Mouse (Mus musculus): ENCODE data around the gene Mapkbp1. TPM values are rescaled to one million over a fixed set of nuclear protein-coding genes. Genes with fewer than 3 reads are reported as not detected.

Mapkbp1 gene
- polyA plus RNA-seq, 1 experiment from 2014 or later: 3.7 TPM

DNA sequence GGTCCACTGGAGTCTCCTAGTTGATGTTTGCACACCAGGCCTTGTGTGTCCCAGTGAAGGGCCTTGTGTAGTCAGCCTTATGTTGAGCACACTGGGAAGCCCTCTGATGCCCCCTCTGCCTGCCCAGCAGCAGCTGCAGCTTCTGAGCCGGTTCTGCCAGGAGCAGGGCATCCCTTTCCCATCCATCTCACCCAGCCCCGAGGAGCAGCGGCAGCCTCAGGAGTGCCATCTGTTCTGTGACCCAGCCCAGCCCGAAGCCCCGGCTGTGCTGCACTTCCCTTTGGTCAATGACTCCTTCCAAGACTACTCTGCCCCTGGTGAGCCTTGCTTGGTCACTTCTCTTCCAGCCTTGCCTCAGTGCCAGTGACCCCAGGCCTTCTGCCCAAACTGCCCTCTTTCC is 68.5 kb downstream of the Mapkbp1 start:
- H3K27me3 ChIP-seq (ENCODE audit: control insufficient read depth, insufficient read depth, low read length): no peaks in the 10 kb centered on the region
- H3K4me3 ChIP-seq (ENCODE audit: low read depth, low read length): no peak overlapping the region
- peaks cover 24% of the 10 kb centered on the region for H3K36me3 ChIP-seq (ENCODE audit: control insufficient read depth, insufficient read depth, low read length)
- H3K4me2 ChIP-seq (ENCODE audit: low read depth): no peak overlapping the region
- DNase-seq (ENCODE audit: low spot score): no peak
- no peaks in the 10 kb centered on the region for H3K9me3 ChIP-seq (ENCODE audit: control insufficient read depth, low read length)
- H3K9ac ChIP-seq (ENCODE audit: low read length): no peak overlapping the region
- H3K27ac ChIP-seq (ENCODE audit: low read depth, low read length): no peak overlapping the region
- ATAC-seq (ENCODE audit: insufficient read depth, low FRiP score, low TSS enrichment): no peak
- WGBS: 83% methylated on average over 5 of the region's 5 CpGs
- H3K4me1 ChIP-seq (ENCODE audit: control insufficient read depth, insufficient read depth, low read length): no peaks in the 10 kb centered on the region

DNA sequence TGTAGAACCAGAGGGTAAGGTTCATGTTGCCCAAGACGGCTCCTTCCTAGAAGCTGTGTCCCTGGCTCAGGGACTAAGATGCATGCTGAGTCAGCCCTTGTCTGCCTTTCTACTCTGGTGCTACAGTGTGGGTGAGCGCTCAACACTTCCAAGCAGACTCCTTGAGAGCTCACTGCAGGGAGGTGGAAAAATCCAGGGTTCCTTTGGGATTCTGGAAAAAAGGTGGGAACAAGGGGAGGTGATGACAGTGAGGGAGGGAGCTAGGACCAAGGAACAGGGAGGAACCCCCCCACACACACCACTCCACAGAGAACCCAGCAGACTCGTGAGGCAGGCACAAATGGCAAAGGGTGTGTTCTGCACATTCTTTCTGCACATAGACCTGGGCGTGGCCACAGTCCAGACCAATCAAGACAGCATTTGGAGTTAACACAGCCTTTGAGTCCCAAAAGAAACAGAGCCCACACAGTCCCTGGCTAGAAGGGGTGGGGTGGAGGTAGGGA is 71.7 kb downstream of the Mapkbp1 start:
- no peak overlapping the region for H3K9ac ChIP-seq (ENCODE audit: low read length)
- ATAC-seq (ENCODE audit: insufficient read depth, low FRiP score, low TSS enrichment) (no peak), DNase-seq (ENCODE audit: low spot score) (no peak)
- H3K36me3 ChIP-seq (ENCODE audit: control insufficient read depth, insufficient read depth, low read length): peaks cover 14% of the 10 kb centered on the region
- no peaks in the 10 kb centered on the region for H3K27me3 ChIP-seq (ENCODE audit: control insufficient read depth, insufficient read depth, low read length)
- no peak overlapping the region for H3K4me3 ChIP-seq (ENCODE audit: low read depth, low read length)
- no peak overlapping the region for H3K4me2 ChIP-seq (ENCODE audit: low read depth)
- 62% methylated on average over 4 of the region's 4 CpGs for WGBS
- H3K4me1 ChIP-seq (ENCODE audit: control insufficient read depth, insufficient read depth, low read length): no peaks in the 10 kb centered on the region
- no peaks in the 10 kb centered on the region for H3K9me3 ChIP-seq (ENCODE audit: control insufficient read depth, low read length)
- no peak overlapping the region for H3K27ac ChIP-seq (ENCODE audit: low read depth, low read length)

DNA sequence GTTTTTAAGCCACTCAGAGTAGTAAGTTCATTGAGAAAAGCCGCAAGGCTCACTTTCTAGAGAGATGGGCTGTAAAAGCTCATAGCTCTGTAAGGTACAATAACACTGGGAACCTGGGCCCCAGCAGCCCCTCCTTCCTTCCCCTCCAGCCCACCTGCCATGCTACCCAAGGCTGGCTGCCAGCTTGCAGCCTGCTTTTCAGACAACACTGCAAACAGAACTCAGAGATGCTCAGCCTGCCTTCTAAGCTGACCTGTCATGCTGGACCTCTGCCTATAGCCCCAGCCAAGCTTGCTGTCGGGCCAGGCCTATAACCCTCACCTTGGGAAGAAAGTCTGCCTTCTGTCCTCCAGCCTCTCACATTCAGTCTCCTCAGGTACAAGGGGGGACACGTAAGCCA is 72.2 kb downstream of the Mapkbp1 start:
- Histone ChIP-seq H3K4me2 (ENCODE audit: low read depth) (no peak overlapping the region), H3K36me3 (ENCODE audit: control insufficient read depth, insufficient read depth, low read length) (peaks cover 12% of the 10 kb centered on the region; the same call in 1 of the 2 replicates), H3K9me3 (ENCODE audit: control insufficient read depth, low read length) (no peaks in the 10 kb centered on the region), H3K9ac (ENCODE audit: low read length) (no peak overlapping the region), H3K27ac (ENCODE audit: low read depth, low read length) (no peak overlapping the region), H3K4me1 (ENCODE audit: control insufficient read depth, insufficient read depth, low read length) (no peaks in the 10 kb centered on the region), H3K4me3 (ENCODE audit: low read depth, low read length) (no peak overlapping the region), H3K27me3 (ENCODE audit: control insufficient read depth, insufficient read depth, low read length) (no peaks in the 10 kb centered on the region)
- DNase-seq (ENCODE audit: low spot score) (no peak), ATAC-seq (ENCODE audit: insufficient read depth, low FRiP score, low TSS enrichment) (no peak)
- WGBS: 61% methylated on average over 3 of the region's 3 CpGs

DNA sequence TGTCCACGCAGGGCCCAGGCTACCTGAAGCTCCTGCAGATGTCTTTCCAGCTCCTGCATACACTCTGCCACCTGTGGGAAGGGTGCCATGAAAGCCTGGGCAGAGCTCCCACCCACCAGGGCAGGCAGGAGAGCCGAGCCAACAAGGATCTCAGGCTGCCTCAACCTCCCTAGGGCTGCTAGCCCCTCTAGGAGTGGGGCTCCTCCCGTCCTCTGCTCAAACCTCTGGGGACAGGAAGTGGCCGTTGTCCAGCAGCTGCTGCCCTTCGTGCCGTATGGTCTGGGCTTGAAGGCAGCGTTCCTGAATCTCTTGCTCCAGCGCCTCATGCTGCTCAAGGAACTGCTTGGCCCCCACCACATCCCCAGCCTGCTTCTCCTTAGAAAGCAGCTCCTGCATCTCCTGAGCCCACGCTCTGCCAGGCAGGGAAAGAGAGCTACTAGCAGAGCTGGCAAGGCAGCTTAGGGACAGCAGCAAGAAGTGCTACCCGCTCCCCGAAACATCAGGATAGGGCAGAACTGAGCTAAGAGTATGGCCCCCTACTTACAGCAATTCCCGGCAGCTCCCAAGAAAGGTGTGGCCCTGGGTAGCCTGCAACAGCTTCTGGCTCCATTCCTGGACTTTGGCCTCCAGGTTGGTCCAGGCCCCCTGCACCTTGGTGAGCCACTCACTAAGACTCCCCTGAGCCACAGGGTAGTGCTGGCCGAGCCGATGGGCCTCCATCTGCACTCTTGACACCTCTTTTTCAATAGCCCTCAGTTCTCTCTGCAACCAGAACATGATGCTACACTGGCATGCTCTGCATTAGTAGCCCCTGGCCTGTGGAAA is 74.2 kb downstream of the Mapkbp1 start:
- Histone ChIP-seq H3K9ac (ENCODE audit: low read length) (no peak overlapping the region; the same call in 1 of the 2 replicates), H3K36me3 (ENCODE audit: control insufficient read depth, insufficient read depth, low read length) (no peaks in the 10 kb centered on the region; the same call in 1 of the 2 replicates), H3K4me2 (ENCODE audit: low read depth) (no peak overlapping the region), H3K4me3 (ENCODE audit: low read depth, low read length) (no peak overlapping the region), H3K27me3 (ENCODE audit: control insufficient read depth, insufficient read depth, low read length) (no peaks in the 10 kb centered on the region), H3K9me3 (ENCODE audit: control insufficient read depth, low read length) (no peaks in the 10 kb centered on the region), H3K4me1 (ENCODE audit: control insufficient read depth, insufficient read depth, low read length) (no peaks in the 10 kb centered on the region), H3K27ac (ENCODE audit: low read depth, low read length) (no peak overlapping the region)
- 72% methylated on average over 14 of the region's 14 CpGs for WGBS
- ATAC-seq (ENCODE audit: insufficient read depth, low FRiP score, low TSS enrichment): no peak
- DNase-seq (ENCODE audit: low spot score): no peak

DNA sequence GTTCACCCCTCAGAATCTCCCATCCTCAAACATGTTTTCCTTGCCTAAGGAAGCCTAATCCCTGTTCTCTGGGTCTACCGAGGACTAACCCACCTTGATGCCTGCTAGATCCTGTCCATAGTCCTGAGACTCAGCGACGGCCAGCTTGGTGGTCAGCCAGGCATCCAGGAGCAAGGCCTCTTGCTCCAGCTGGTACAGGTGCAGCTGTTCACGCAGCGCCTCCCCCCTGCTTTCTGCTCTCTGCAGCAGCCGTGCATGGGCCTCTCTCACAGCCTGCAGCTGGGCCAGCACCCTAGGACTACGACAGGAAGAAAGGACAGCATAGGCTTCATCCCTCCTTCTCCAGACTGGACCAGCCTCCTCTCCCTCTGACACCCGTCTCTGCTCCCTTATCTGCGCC is 75.7 kb downstream of the Mapkbp1 start:
- Histone ChIP-seq H3K9ac (ENCODE audit: low read length) (no peak overlapping the region), H3K27ac (ENCODE audit: low read depth, low read length) (no peak overlapping the region), H3K36me3 (ENCODE audit: control insufficient read depth, insufficient read depth, low read length) (no peaks in the 10 kb centered on the region), H3K4me3 (ENCODE audit: low read depth, low read length) (no peak overlapping the region), H3K4me1 (ENCODE audit: control insufficient read depth, insufficient read depth, low read length) (no peaks in the 10 kb centered on the region), H3K4me2 (ENCODE audit: low read depth) (no peak overlapping the region), H3K9me3 (ENCODE audit: control insufficient read depth, low read length) (no peaks in the 10 kb centered on the region), H3K27me3 (ENCODE audit: control insufficient read depth, insufficient read depth, low read length) (no peaks in the 10 kb centered on the region)
- ATAC-seq (ENCODE audit: insufficient read depth, low FRiP score, low TSS enrichment) (no peak), DNase-seq (ENCODE audit: low spot score) (no peak)
- 76% methylated on average over 9 of the region's 9 CpGs for WGBS

DNA sequence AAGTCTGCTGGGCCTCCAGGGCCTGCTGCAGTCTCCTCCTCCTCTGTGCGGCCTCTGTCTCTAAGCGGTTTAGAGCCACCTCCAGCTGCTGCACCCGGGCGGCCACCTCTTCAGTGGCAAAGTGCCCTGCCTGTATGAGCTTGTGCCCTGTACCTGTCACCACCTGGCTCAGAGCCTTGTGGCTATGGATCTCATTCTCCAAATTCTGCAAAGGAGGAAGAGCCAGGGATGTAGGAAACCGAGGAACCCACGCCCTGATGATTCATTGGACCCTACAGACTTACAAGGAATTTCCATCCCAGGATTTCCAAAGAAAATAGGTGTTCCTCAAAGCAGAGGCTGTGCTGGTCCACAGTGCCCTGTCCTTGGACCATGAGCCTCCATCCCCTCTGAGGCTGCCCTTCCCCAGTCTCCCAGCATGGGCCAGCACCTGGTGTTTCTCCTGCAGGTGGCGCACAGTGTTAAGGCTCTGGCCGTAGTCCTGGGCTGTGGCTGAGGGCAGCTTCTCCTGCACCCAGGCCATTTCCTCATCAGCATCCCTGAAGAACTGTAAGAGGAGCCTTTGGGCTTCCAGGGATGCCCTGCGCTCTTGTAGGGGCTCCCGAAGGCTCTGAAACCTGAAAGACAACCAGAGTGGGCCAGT is 77.3 kb downstream of the Mapkbp1 start:
- 64% methylated on average over 10 of the region's 10 CpGs for WGBS
- DNase-seq (ENCODE audit: low spot score) (peak; percentile 26), ATAC-seq (ENCODE audit: insufficient read depth, low FRiP score, low TSS enrichment) (no peak)
- no peaks in the 10 kb centered on the region for H3K36me3 ChIP-seq (ENCODE audit: control insufficient read depth, insufficient read depth, low read length)
- no peaks in the 10 kb centered on the region for H3K9me3 ChIP-seq (ENCODE audit: control insufficient read depth, low read length)
- H3K4me1 ChIP-seq (ENCODE audit: control insufficient read depth, insufficient read depth, low read length): no peaks in the 10 kb centered on the region
- no peak overlapping the region for H3K27ac ChIP-seq (ENCODE audit: low read depth, low read length)
- H3K27me3 ChIP-seq (ENCODE audit: control insufficient read depth, insufficient read depth, low read length): no peaks in the 10 kb centered on the region
- H3K4me3 ChIP-seq (ENCODE audit: low read depth, low read length): no peak overlapping the region
- H3K4me2 ChIP-seq (ENCODE audit: low read depth): no peak overlapping the region
- H3K9ac ChIP-seq (ENCODE audit: low read length): no peak overlapping the region

DNA sequence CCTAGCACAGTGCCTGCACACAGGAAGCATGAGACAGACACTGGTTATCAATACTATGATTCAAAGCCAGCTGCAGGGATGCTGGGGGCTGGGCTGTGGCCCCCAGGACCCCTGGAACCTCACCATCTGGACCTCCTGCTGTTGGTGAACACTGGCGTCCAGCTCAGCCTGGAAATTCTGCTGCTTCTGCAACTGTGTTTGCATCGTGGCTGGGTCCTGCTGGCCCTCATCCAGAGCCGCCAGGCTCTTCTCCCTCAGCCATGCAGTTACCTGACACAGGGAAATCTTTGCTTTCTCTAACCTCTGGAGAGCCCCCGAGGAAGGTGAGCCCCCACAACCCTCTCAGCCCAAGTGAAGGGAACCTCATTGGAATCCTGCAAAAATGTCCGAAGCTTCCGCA is 78.9 kb downstream of the Mapkbp1 start:
- H3K27ac ChIP-seq (ENCODE audit: low read depth, low read length): no peak overlapping the region
- no peak overlapping the region for H3K4me3 ChIP-seq (ENCODE audit: low read depth, low read length)
- 64% methylated on average over 6 of the region's 6 CpGs for WGBS

DNA sequence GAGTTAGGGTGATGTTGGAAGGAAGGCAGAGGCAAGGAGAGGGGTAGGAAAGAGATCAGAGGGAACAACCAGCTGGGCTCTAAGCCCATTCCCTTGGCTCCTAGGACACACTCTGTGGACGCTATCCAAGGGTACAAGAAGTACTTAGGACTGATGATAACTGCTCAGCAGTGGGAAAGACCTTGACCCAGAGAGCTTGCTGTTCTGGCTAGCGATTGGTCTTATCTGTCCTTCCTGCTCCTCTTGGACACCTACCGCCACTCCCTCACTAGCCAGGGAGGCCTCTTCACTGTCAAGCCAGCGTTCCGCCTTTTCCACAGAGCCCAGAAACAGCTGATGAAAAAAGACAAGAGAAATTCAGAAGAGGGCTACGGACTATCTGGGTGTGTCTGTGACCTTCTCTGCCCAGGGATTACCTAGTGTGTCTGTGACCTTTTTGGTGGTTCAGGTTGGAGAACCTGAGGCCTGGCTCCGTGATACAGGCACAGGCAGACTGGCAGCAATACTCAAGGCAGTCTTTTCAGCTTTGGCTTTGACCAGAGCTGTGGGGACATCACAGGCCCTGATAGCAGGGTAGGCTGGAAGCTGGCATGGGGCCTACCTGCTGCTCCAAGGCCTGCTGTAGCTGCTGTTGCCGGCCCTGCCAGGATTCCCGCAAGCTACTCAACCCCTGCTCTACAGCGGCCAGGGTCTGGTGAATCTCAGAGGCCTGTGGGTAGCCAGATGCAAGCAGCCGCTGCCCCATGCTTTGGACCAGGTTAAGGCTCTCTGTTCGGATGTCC is 82.5 kb downstream of the Mapkbp1 start:
- DNase-seq (ENCODE audit: low spot score) (no peak), ATAC-seq (ENCODE audit: insufficient read depth, low FRiP score, low TSS enrichment) (no peak)
- H3K27me3 ChIP-seq (ENCODE audit: control insufficient read depth, insufficient read depth, low read length): no peaks in the 10 kb centered on the region
- no peaks in the 10 kb centered on the region for H3K9me3 ChIP-seq (ENCODE audit: control insufficient read depth, low read length)
- 91% methylated on average over 12 of the region's 12 CpGs for WGBS
- H3K4me2 ChIP-seq (ENCODE audit: low read depth): no peak overlapping the region
- H3K36me3 ChIP-seq (ENCODE audit: control insufficient read depth, insufficient read depth, low read length): no peaks in the 10 kb centered on the region
- H3K27ac ChIP-seq (ENCODE audit: low read depth, low read length): no peak overlapping the region
- H3K4me3 ChIP-seq (ENCODE audit: low read depth, low read length): no peak overlapping the region
- H3K4me1 ChIP-seq (ENCODE audit: control insufficient read depth, insufficient read depth, low read length): no peaks in the 10 kb centered on the region
- H3K9ac ChIP-seq (ENCODE audit: low read length): no peak overlapping the region

More for the DNA sequence above, 78.9 kb downstream of the Mapkbp1 start:
- DNase-seq (ENCODE audit: low spot score) (no peak), ATAC-seq (ENCODE audit: insufficient read depth, low FRiP score, low TSS enrichment) (no peak)
- Histone ChIP-seq H3K27me3 (ENCODE audit: control insufficient read depth, insufficient read depth, low read length) (no peaks in the 10 kb centered on the region), H3K9ac (ENCODE audit: low read length) (no peak overlapping the region), H3K4me1 (ENCODE audit: control insufficient read depth, insufficient read depth, low read length) (no peaks in the 10 kb centered on the region), H3K4me2 (ENCODE audit: low read depth) (no peak overlapping the region), H3K9me3 (ENCODE audit: control insufficient read depth, low read length) (no peaks in the 10 kb centered on the region), H3K36me3 (ENCODE audit: control insufficient read depth, insufficient read depth, low read length) (no peaks in the 10 kb centered on the region)
